Mouse (Mus musculus) G1E (cell line): ENCODE results near the gene Lrmda.

Source experiments
- CTCF ChIP-seq: IDR thresholded peaks from 2 replicates; pipeline ENCODE4 v1.5.1; 2012; ENCODE audit warnings: low read depth, low read length, inconsistent platforms, mixed read lengths
- GATA1 ChIP-seq: IDR thresholded peaks from 2 replicates; pipeline ENCODE4 v1.6.1; 2012; ENCODE audit warnings: borderline replicate concordance, low read length, inconsistent platforms, mixed read lengths
- GATA2 ChIP-seq: IDR thresholded peaks from 2 replicates; pipeline ENCODE4 v1.6.1; 2012; ENCODE audit warnings: low read depth, low read length, inconsistent platforms, borderline replicate concordance
- TAL1 ChIP-seq: conservative IDR thresholded peaks from 2 replicates; pipeline ENCODE4 v1.6.1; 2012; ENCODE audit warnings: low read depth, low read length, inconsistent platforms, mixed read lengths

- no peak for TF ChIP-seq CTCF
- no peak for TF ChIP-seq GATA2
- TF ChIP-seq TAL1: no peak
- no peak for TF ChIP-seq GATA1
These were observed 643.0 kb downstream of the Lrmda start for GRCm38 (mm10) chr14:22662496-22662895.
